Mouse (Mus musculus): ENCODE results near the gene St6galnac4.

- TF ChIP-seq EP300 (IDR thresholded peaks at IDR 0.05; ENCODE audit: insufficient read depth, low read depth, low read length) (no peak), CTCF (IDR thresholded peaks at IDR 0.05) (no peak)
These were observed 44.8 kb upstream of the St6galnac4 start for GRCm38 (mm10) chr2:32541986-32542573.
